Mouse (Mus musculus) spleen, adult 2 months (tissue): ENCODE data around the gene Usp24. TPM values are rescaled to one million over a fixed set of nuclear protein-coding genes. Genes with fewer than 3 reads are reported as not detected.
A peak's percentile ranks its signal among the peaks of the same experiment; 100 is the strongest.

Source experiments
- DNase-seq, 2 experiments: peaks; one replicate each; pipeline versions ENCODE4 v3.0.0 to v3.0.0-alpha.2; 2012 to 2021; ENCODE audit warnings: low spot score in 2 of 2, low read depth in 1 of 2
- H3K27ac ChIP-seq: fragments of 200-500 bp; 2 replicates; pipeline ENCODE4 v1.5.1; 2012; ENCODE audit warnings: low read length, inconsistent platforms; ENCODE audit not compliant: insufficient read depth
- H3K27me3 ChIP-seq: fragments of 200-500 bp; 2 replicates; pipeline ENCODE4 v1.6.1; 2012; ENCODE audit warnings: mild to moderate bottlenecking, moderate library complexity, low read length, inconsistent platforms; ENCODE audit not compliant: control insufficient read depth, insufficient read depth
- H3K36me3 ChIP-seq: fragments of 200-500 bp; 2 replicates; pipeline ENCODE4 v1.6.1; 2012; ENCODE audit warnings: mild to moderate bottlenecking, low read length, inconsistent platforms; ENCODE audit not compliant: control insufficient read depth, insufficient read depth
- H3K4me1 ChIP-seq: fragments of 200-500 bp; 2 replicates; pipeline ENCODE4 v1.6.1; 2011; ENCODE audit warnings: inconsistent platforms; ENCODE audit not compliant: control insufficient read depth, insufficient read depth, insufficient read length
- H3K4me3 ChIP-seq: fragments of 200-500 bp; 2 replicates; pipeline ENCODE4 v1.5.1; 2011; ENCODE audit warnings: mild to moderate bottlenecking, inconsistent platforms; ENCODE audit not compliant: insufficient read depth, insufficient read length; ENCODE audit errors: extremely low read depth
- CTCF ChIP-seq: fragments of 200-500 bp; IDR thresholded peaks from 2 replicates; pipeline ENCODE4 v1.5.1; 2011; ENCODE audit warnings: mild to moderate bottlenecking, inconsistent platforms; ENCODE audit not compliant: insufficient read depth, insufficient read length, insufficient replicate concordance; ENCODE audit errors: extremely low read depth
- POLR2A ChIP-seq: fragments of 200-500 bp; IDR thresholded peaks from 2 replicates; pipeline ENCODE4 v1.6.1; 2011; ENCODE audit warnings: low read depth, low read length, inconsistent platforms
- WGBS: fragments of 180-500 bp; shearing (Covaris S2); methylation state at CpG from one replicate; pipeline ENCODE4 v1.1.7; 2018; 5-methylcytosine and 5-hydroxymethylcytosine counted together
- polyA plus RNA-seq: library from polyadenylated mRNA; depleted of rRNA; stranded (reverse); fragments of >200 nt; gene quantifications from 2 replicates; pipeline ENCODE4 v1.2.3, GENCODE M21; 2012

Gene Usp24
- polyA plus RNA-seq, 1 experiment, result 12.1 TPM

DNA sequence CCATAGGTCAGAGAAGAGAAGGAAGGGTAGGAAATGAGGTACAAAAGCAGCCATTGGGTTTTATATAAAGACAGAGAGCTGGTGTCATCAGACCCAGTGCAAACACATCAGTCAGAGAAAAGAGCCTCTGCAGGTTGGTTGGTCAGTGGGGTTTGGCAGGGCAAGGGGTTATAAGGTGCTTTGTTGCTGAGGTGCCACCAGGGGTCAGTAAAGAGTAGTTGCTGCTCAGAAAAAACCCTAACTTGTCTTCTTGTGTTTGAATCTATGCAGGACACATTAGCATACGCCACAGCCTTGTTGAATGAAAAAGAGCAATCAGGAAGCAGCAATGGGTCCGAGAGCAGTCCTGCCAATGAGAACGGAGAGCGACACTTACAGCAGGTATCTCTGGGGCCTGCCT is 120.5 kb downstream of the Usp24 start:
- Histone ChIP-seq H3K36me3 (peaks cover 41% of the 10 kb centered on the region), H3K4me3 (no peak overlapping the region)
- peak in 1 of 2 experiments; percentile 12 for DNase-seq

DNA sequence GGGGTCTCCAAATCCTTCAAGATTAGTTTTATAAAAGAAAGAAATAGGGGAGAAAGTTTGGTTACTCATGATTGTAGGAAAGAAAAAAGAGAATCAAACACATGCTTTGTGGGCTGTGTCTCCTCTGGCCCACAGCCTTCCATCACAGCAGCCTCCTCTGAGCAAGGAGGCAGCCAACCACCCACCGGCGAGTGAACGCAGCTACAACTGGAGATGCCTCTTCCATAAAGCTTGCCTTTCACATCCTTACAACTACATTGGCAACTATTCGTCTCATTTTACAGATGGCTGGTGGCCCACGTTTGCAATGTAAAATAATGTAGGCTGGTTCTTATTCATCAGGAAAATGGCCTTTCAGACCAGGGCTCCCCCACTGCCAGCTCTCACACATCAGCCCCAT is 121.2 kb downstream of the Usp24 start:
- Histone ChIP-seq H3K4me3 (no peak overlapping the region), H3K36me3 (peaks cover 36% of the 10 kb centered on the region), H3K27me3 (no peaks in the 10 kb centered on the region), H3K27ac (no peak overlapping the region), H3K4me1 (no peaks in the 10 kb centered on the region)
- WGBS, result 95% methylated on average over 5 of the region's 5 CpGs
- DNase-seq, result no peak
- TF ChIP-seq POLR2A (no peak), CTCF (no peak)

More for the DNA sequence above, 120.5 kb downstream of the Usp24 start:
- no peak overlapping the region for H3K27ac ChIP-seq
- H3K27me3 ChIP-seq, result no peaks in the 10 kb centered on the region
- H3K4me1 ChIP-seq, result no peaks in the 10 kb centered on the region
- WGBS, result 84% methylated on average over 4 of the region's 4 CpGs
- TF ChIP-seq POLR2A, result no peak
- TF ChIP-seq CTCF, result peak; percentile 34; the same call in 1 of the 2 replicates

DNA sequence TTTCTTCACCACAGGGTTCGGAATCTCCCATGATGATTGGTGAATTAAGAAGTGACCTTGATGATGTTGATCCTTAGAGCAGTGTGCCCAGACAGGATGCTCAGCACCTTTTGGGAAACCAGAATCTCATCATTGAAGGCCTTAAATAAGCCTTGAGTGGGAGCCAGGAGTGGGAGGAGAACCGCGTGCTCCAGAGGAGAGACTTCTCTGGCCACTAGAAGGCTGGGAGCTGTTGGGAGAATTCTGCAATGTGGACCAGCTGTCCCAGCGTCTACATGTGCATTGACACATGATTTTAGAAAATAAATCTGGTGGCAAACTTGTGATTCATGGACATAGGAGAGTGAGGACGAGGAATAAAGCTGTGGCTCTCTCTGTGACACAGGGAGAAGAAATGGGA is 122.8 kb downstream of the Usp24 start:
- WGBS, result 92% methylated on average over 5 of the region's 5 CpGs

DNA sequence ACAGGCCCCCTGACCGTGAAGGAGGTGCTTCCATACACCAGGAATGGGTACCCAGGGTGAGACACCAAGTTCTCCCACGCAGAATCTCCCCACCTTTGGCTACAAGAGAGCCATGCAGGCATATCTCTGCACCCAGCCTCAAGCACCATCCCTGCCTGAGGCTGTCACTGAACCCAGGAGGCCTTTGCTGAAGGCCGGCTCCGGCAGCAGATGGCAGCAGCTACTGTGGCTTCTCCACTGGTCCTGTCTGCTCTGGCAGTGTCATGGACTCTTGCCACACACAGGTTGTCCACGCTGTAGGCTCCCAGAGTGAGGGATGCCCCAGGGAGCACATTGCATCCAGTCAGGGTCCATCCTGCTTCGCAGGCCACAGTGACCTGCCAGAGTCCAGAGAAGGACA is 127.2 kb downstream of the Usp24 start:
- no peaks in the 10 kb centered on the region for H3K27me3 ChIP-seq
- no peak overlapping the region for H3K4me3 ChIP-seq
- WGBS, result 96% methylated on average over 6 of the region's 6 CpGs
- TF ChIP-seq CTCF, result no peak
- TF ChIP-seq POLR2A, result no peak
- no peaks in the 10 kb centered on the region for H3K4me1 ChIP-seq
- DNase-seq, result no peak
- H3K27ac ChIP-seq, result no peak overlapping the region
- H3K36me3 ChIP-seq, result peaks cover 18% of the 10 kb centered on the region

More for the DNA sequence above, 122.8 kb downstream of the Usp24 start:
- Histone ChIP-seq H3K27me3 (no peaks in the 10 kb centered on the region), H3K27ac (no peak overlapping the region), H3K36me3 (peaks cover 34% of the 10 kb centered on the region), H3K4me3 (no peak overlapping the region), H3K4me1 (no peaks in the 10 kb centered on the region)
- TF ChIP-seq CTCF (no peak), POLR2A (no peak)
- DNase-seq, result no peak

DNA sequence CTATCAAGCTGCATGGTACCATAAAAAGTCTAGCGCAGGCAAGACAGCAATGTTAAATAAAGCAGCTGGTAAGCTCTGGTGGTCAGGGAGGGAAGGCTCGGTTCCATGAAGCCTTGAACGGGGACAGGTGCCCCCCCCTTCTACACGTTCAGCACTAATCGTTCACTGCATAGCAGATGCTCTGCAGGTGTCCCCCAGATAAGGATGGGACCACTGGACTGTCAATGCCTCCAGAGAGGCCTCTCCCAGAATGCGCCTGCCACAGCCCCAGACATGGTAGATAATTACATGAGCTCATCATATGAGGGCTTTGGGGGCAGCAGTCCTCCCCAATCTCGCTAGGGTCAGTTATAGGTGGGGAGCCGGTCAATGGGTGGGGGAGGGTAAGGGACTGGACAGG is 133.3 kb downstream of the Usp24 start:
- Histone ChIP-seq H3K27ac (no peak overlapping the region), H3K4me3 (no peak overlapping the region), H3K27me3 (no peaks in the 10 kb centered on the region), H3K4me1 (no peaks in the 10 kb centered on the region), H3K36me3 (no peaks in the 10 kb centered on the region)
- 93% methylated on average over 8 of the region's 8 CpGs for WGBS
- TF ChIP-seq POLR2A (no peak), CTCF (no peak)
- DNase-seq, result no peak

DNA sequence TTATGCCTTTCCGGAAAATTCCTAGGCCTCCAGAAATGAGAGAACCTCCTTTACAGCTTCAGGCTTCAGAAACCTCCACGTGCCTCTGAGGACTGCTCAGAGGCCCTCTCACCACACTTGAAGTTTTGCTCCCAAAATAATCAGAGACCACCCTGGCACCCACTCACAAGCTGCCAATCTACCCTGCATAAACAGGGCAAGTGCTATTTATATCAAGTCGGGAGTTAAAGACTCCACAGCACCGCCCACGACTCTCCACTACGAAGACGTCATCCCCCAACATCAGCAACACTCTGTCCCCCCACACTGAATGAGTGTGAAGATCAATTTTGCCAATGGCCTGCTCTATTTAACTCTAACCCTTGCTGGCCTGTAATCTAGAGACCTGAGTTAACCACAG is 136.4 kb downstream of the Usp24 start:
- H3K36me3 ChIP-seq, result no peaks in the 10 kb centered on the region
- no peaks in the 10 kb centered on the region for H3K27me3 ChIP-seq
- DNase-seq, result no peak

DNA sequence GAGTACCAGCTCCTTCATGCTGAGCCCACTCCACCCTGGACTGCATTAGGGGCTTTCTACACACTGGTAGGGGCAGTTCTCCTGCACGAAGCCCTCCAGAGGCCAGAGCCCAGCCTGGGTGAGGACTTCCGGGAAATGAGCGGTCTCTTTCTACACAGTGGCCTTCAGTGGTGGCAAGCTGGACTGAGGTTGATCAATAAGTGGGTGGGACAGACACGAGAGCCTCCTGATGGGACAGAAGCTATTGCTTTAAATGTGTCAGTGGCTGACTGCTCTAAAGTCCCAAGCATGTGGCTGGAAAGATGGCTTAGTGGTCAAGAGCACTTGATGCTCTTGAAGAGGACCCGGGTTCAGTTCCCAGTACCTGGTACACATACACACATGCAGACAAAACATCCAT is 137.1 kb downstream of the Usp24 start:
- Histone ChIP-seq H3K27me3 (no peaks in the 10 kb centered on the region), H3K4me1 (no peaks in the 10 kb centered on the region), H3K27ac (no peak overlapping the region), H3K4me3 (no peak overlapping the region), H3K36me3 (no peaks in the 10 kb centered on the region)
- 91% methylated on average over 5 of the region's 5 CpGs for WGBS
- no peak for TF ChIP-seq POLR2A
- no peak for TF ChIP-seq CTCF
- DNase-seq, result no peak

More for the DNA sequence above, 136.4 kb downstream of the Usp24 start:
- 86% methylated on average over 7 of the region's 7 CpGs for WGBS
- no peak for TF ChIP-seq CTCF
- no peak for TF ChIP-seq POLR2A
- Histone ChIP-seq H3K4me1 (no peaks in the 10 kb centered on the region), H3K27ac (no peak overlapping the region), H3K4me3 (no peak overlapping the region)
